Mouse (Mus musculus): Measurements from ENCODE around the gene Rgs9bp.
A peak's percentile ranks its signal among the peaks of the same experiment; 100 is the strongest.

Rgs9bp gene

DNA sequence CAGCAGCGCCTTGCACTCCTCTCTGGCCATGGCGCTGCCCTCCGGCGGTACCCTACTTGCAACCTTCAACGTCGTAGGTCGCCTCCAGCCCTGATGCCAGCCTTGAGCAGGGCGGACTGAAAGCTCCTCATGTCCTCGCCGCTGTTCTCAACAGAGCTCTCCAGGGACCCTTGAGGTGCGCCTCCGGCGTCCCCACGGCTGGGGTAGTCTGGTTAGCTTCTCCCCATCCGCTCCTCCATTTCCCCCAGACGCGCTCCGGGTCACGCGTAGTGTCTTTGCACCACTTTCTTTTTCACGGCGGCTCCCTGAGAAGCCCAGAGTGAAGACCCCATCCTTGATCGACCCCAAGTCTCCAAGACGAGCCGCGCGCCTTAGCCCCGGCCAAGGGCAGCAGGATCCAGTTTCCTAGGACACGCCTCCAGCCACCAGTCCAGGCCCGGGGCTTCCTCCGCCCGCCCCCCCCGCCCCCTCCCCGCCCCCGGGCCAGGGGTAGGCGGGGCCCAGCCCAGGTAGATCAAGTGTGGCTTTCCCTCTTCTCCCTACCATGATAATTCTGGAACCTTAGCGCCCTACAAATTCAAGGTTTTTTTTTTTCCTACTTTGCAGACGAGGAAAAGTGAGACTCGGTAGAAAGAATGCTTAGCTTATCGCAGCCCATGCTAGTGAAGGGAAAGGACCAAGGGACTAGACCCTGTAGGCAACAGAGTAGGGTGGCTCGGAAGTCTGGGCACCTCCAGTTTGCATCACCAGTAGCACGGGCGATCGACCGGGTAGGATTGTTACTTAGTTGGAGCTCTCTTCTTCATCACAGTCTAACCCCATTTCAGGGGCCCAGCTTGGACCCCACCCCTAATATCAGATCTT lies at the start of gene Rgs9bp:
Gene Rgs9bp (minus strand): TSS at position 392 of the 864 bp plus-strand sequence.
- DNase-seq (ENCODE audit: low spot score in 2 of 2), result peak; percentile 45 to 47

- DNase-seq (ENCODE audit: low spot score in 2 of 2), result peak in 1 of 2 experiments; percentile 44
Measured at GRCm38 (mm10) chr7:35628496-35628895, 43.1 kb upstream of the Rgs9bp start.

DNA sequence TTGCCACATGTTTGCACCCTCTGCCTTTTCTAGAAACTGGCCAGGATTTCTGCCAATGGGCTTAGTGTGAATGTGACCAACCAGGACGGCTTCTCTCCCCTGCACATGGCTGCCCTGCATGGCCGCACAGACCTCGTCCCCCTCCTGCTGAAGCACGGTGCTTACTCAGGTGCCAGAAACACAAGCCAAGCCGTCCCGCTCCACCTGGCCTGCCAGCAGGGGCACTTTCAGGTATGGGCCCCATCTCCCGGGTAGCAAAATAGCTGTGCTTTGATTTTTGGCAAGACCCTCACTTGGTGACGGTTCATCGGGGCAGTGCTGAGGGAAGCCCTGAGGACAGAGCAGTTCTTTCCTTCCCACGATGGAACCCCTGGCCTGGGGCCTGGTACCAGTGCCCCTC lies 42.0 kb upstream of the Rgs9bp start:
- DNase-seq (ENCODE audit: low spot score in 2 of 2), result no peak

GRCm38 (mm10) chr7:35626038-35626437 lies 40.7 kb upstream of the Rgs9bp start:
- no peak for DNase-seq (ENCODE audit: low spot score in 2 of 2)

DNA sequence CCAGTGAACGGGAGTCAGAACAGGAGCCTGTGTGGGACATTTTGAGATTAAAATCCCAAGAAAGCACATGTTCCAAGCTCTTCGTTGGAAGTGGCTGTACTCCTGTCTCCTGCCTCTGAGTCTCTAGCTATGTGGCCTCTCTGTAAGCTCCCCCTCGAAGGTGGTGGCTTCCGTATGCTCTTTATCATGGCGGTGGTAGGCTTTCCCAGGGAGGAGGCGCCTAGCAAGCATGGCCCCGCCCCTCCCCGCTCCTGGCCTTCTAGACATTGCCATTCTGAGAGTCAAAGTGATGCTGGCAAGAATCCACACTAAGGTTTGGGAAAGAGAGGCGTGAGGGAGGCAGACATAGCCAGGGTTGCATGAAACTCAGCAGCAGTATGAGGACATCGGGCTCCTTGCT lies 37.2 kb upstream of the Rgs9bp start:
- DNase-seq (ENCODE audit: low spot score in 2 of 2), result no peak

GRCm38 (mm10) chr7:35617513-35617912 lies 32.1 kb upstream of the Rgs9bp start:
- DNase-seq (ENCODE audit: low spot score in 2 of 2), result no peak

DNA sequence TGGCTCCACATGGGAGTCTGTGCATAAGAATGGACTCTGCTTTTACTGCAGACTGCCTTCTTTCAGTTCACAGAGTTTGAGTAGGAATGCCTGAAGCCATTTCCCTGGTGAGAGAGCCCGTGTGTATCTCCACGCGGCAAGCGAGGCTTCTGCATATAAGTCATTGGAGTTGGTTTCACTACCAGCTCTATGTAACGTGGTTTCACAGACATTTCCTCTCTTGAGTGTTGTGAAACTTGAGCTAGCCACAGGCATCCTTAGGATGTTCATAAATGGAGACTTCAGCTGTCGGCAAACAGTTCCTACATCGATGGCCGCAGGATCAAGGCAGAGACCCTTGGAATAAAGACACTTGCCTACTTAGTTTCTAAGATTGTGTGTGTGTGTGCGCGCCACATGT lies 23.9 kb upstream of the Rgs9bp start:
- DNase-seq (ENCODE audit: low spot score in 2 of 2), result no peak

- DNase-seq (ENCODE audit: low spot score in 2 of 2), result no peak
Measured at GRCm38 (mm10) chr7:35606816-35607215, 21.4 kb upstream of the Rgs9bp start.

DNA sequence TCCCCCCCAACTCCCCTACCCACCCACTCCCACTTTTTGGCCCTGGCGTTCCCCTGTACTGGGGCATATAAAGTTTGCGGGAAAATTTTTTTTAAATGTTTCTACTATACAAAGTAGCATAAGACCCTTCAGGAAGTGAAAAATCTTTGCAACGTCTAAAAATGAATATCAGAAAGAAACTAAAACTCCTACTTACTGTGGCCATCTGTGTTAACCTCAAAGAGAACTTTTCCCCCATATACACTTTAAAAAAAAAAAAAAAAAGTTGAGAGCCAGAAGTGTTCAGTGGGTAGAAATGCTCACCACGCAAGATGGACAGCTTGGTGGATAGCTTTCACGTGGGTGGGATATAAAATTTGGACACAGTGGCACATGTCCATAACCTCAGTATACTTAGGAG lies 17.4 kb upstream of the Rgs9bp start:
- DNase-seq (ENCODE audit: low spot score in 2 of 2), result no peak

DNA sequence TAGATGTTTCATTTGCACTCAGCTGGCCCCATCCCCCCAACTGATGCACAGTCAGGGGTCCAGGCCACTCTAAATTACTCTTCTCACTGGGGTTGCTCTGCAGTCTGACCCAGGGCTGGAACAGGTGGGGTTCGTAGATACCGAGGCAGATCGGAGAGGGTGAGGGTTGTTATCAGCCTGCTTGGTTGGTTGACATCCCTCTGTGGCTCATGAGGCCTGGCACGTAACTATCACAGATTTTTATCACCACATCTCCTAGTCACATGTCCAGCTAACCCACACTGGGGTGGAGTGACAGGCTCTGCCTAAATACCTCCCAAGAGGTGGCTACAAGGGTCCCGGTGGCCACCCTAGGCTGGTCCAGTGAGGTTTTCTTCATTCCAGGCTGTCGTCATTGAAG lies 15.7 kb upstream of the Rgs9bp start:
- DNase-seq (ENCODE audit: low spot score in 2 of 2), result no peak

- no peak for DNase-seq (ENCODE audit: low spot score in 2 of 2)
Measured at GRCm38 (mm10) chr7:35600031-35600430, 14.6 kb upstream of the Rgs9bp start.

GRCm38 (mm10) chr7:35599492-35599891 lies 14.1 kb upstream of the Rgs9bp start:
- no peak for DNase-seq (ENCODE audit: low spot score in 2 of 2)

DNA sequence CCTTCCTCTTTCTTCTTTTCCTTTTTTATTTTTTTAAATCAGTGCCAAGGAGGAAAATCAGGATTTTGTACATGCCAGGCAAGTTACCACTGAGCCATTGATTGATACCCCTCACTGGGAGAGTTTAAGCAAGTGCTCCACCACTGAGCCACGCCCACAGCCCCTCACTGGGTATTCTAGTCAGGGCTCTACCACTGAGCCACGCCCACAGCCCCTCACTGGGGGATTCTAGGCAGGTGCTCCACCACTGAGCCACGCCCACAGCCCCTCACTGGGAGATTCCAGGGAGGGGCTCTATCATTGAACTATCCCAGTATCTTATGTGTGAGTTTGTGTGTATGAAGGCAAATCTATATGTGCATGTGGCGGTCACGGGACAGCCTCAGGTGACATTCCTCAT lies 8.9 kb upstream of the Rgs9bp start:
- no peak for DNase-seq (ENCODE audit: low spot score in 2 of 2)

GRCm38 (mm10) chr7:35590731-35591191 lies 5.4 kb upstream of the Rgs9bp start:
- DNase-seq (ENCODE audit: low spot score in 2 of 2), result no peak

DNA sequence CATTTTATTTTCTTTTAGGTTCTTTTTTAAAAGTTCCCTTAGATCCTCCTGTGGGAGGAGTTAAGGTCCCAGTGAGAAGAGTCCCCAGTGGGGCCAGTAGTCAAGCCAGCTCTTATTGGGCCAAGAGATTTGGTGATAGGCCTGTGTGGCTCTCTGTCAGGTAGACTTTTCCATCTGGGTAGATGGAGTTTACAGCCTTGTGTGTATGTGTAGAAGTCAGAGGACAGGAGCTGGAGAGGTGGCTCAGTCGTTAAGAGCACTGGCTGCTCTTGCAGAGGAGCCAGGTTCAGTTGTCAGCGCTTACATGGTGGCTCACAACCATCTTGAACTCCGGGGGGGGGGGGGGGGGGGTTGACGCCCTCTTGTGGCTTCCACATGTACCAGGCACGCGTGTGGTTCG lies 4.1 kb upstream of the Rgs9bp start:
- no peak for DNase-seq (ENCODE audit: low spot score in 2 of 2)

- no peak for DNase-seq (ENCODE audit: low spot score in 2 of 2)
Measured at GRCm38 (mm10) chr7:35588680-35589428, 3.5 kb upstream of the Rgs9bp start.

GRCm38 (mm10) chr7:35587728-35588127 lies 2.3 kb upstream of the Rgs9bp start:
- no peak for DNase-seq (ENCODE audit: low spot score in 2 of 2)

GRCm38 (mm10) chr7:35586906-35587445 lies 1.6 kb upstream of the Rgs9bp start:
- no peak for DNase-seq (ENCODE audit: low spot score in 2 of 2)

DNA sequence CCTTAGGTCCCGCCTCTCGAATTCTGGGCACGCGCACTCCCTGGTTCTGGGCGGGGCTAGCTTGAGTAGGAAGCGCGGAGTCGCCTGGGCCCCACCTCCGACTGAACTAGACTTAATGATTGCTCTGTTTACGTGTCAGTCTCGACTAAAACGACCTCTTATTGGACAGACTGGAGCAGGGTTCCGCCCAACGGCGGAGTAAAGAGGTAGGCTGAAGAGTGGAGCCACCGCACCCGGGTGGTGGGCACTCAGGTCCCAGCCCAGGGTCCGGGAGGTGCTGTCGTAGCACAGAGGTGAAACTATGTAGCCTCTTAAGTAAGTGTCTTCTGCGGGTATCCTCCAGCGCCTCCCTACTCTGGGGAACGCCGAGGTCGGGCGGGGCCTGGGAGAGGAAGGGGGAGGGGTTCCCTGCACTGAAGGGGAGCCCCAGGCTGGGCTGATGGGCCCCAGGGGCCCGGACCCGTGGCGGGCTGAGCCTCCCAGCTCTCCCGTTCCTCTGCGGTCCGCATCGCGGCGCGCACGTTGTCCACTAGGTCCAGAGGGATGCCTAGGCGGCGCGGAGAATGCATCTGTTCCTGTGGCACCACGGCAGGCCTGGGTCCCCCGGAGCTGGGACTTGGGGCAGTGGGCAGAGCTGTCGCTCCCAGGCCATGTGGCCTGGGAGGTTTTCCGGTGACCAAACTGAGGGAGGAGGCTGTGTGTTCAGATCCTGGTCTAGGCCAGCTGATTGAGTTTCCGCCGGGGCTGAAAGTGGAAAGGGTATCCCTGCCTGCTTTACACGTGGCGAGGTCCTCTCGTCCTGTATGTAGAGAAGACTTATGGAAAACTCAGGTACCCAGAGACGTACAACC lies 898 bp upstream of the Rgs9bp start, which contains the start of gene Ankrd27:
Gene Ankrd27 (plus strand): TSS at position 190 of the 851 bp plus-strand sequence.
- DNase-seq (ENCODE audit: low spot score in 2 of 2), result peak; percentile 91 to 92

DNA sequence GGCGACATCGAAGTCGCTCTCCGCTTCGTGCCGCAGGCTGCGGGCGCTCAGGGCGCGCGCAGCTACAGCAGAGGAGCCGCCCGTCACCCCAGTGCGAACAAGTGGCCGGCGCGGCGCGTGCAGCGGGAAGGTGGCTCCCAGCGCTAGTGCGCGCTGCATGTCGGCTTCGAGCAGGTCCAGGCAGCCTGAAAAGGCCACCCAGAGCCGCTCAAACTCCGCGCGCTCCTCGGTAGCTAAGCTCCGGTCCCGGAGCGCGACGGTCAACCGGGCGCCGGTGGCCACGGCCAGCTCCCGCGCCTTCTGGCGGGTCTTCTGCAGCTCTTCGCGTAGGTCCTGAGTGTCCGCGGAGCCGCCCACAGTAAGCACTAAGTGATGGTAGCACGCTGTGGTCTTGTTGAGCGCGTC lies 594 bp downstream of the Rgs9bp start:
- peak in 1 of 2 experiments; percentile 35 for DNase-seq (ENCODE audit: low spot score in 2 of 2)

- DNase-seq (ENCODE audit: low spot score in 2 of 2), result peak in 1 of 2 experiments; percentile 8
Measured at GRCm38 (mm10) chr7:35584068-35584785, 1.2 kb downstream of the Rgs9bp start.
